Mouse (Mus musculus): ENCODE results near the gene Dlx3. TPM values are rescaled to one million over a fixed set of nuclear protein-coding genes. Genes with fewer than 3 reads are reported as not detected.

Gene Dlx3
- polyA plus RNA-seq, 1 experiment from 2014 or later = 0.05 TPM

DNA sequence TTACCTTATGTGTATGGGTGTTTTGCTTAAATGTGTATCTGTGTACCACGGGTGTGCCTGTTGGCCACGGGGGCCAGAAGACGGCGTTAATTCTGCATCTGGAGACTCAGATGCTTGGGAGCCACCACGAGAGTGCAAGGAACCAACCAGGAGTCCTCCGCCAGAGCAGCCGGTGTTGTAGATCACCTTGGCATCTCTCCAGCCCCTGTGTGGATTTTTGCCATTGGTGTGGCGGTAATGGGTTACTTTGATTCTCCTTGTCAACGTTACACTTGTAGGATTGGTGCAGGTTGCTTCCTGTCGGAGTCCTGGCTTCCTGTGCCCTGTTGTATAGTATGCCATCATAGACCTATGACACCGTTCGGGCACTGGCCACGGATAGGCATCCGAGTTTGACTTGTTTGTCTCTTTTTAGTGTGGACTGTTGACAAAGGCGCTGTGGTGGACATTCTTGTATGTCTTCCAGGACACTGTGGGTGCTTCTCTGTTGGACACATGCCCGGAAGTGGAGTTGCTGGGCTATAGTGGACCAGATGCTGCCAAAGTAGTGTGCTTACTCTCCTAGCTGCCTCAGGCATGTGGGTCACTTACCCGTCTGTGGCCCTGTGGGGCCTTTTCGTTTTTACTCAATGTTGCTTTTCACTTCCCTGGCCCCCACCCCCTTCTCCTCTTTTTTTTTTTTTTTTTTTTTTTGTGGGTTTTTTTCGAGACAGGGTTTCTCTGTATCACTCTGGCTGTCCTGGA, 17.6 kb upstream of the Dlx3 start:
- H3K4me2 ChIP-seq (replicated peaks; ENCODE audit: low read depth, low read length) = no peak overlapping the region

DNA sequence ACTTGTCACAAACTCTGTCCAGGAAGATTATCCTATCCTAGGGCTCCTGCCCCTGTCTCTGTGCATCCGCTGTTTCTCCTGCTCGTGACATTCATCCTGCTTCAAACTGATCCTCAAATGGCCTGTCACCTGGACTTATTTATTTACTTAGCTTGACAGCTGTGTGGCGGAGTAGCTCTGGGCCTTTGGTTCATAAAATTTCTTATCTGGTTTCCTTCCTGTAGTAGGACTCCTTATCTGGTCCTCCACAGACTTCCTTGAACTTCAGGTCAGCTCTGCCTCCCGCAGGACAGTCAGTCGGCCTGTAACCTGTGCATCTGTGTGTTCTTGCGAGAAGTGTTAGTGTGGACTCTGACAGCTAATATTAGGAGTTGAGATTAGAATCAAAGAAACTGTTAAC, 15.7 kb upstream of the Dlx3 start:
- Histone ChIP-seq H3K27me3 (replicated peaks; ENCODE audit: insufficient read depth, low read length) (no peaks in the 10 kb centered on the region), H3K36me3 (ENCODE audit: insufficient read depth, low read length) (no peaks in the 10 kb centered on the region), H3K4me2 (replicated peaks; ENCODE audit: low read depth, low read length) (0 out of 2 replicates have a peak overlapping the region, but pooled peaks have one; percentile 56), H3K27ac (ENCODE audit: low read length) (peak overlapping the region; percentile 32; the same call in 1 of the 2 replicates), H3K4me3 (ENCODE audit: low read depth, low read length) (no peak overlapping the region), H3K4me1 (ENCODE audit: insufficient read depth, low read depth, low read length) (peaks cover 3% of the 10 kb centered on the region; the same call in 1 of the 2 replicates), H3K9me3 (ENCODE audit: low read length) (no peaks in the 10 kb centered on the region), H3K9ac (replicated peaks; ENCODE audit: low read depth) (no peak overlapping the region)
- 30% methylated on average over 6 of the region's 6 CpGs for WGBS
- DNase-seq (ENCODE audit: low spot score) (peak; percentile 70), ATAC-seq (peak; percentile 50)
- TF ChIP-seq CTCF (IDR thresholded peaks at IDR 0.05) (peak; percentile 24; the same call in 1 of the 2 replicates), EP300 (IDR thresholded peaks at IDR 0.05) (peak; percentile 94)

More for the DNA sequence above, 17.6 kb upstream of the Dlx3 start:
- Histone ChIP-seq H3K36me3 (ENCODE audit: insufficient read depth, low read length) (no peaks in the 10 kb centered on the region), H3K9me3 (ENCODE audit: low read length) (no peaks in the 10 kb centered on the region), H3K9ac (replicated peaks; ENCODE audit: low read depth) (no peak overlapping the region), H3K27me3 (replicated peaks; ENCODE audit: insufficient read depth, low read length) (no peaks in the 10 kb centered on the region), H3K4me1 (ENCODE audit: insufficient read depth, low read depth, low read length) (peaks cover 7% of the 10 kb centered on the region; the same call in 1 of the 2 replicates), H3K4me3 (ENCODE audit: low read depth, low read length) (no peak overlapping the region), H3K27ac (ENCODE audit: low read length) (no peak overlapping the region)
- WGBS = 67% methylated on average over 19 of the region's 19 CpGs
- TF ChIP-seq EP300 (IDR thresholded peaks at IDR 0.05) = no peak
- no peak for TF ChIP-seq CTCF (IDR thresholded peaks at IDR 0.05)
- DNase-seq (ENCODE audit: low spot score) = no peak
- no peak for ATAC-seq

DNA sequence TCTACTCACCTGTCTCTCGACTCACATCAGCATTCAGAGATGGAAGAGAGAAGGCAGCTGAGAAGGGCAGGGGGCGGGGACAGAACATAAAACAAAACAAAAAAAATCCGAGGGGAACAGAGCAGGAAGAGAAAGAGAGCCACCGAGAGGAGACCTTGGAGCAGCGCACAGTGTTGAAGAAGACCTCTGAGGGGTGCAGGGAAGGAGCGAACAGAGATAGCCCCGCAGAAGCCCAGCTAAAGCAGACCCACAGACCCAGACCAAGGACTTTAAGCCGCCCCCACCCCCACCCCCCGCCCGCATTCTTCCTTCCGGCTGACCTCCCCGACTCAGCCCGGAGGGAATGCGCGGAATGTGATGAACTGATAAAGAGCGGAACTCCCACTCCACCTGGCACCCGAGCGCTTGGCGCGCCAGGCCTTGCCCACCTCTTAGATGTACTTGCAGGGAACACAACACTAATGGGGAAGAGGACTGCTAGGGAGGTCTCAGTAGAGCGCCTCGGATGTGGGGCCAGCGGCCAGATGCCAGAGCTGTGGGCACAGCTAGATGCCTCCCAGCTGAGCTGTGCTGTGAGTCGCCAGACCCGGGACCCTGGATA, 14.5 kb upstream of the Dlx3 start:
- H3K36me3 ChIP-seq (ENCODE audit: insufficient read depth, low read length) = no peaks in the 10 kb centered on the region
- peak; percentile 67 for DNase-seq (ENCODE audit: low spot score)
- ATAC-seq = peak; percentile 70
- H3K4me3 ChIP-seq (ENCODE audit: low read depth, low read length) = peak overlapping the region; percentile 17
- 0 out of 2 replicates have a peak overlapping the region, but pooled peaks have one; percentile 16 for H3K9ac ChIP-seq (replicated peaks; ENCODE audit: low read depth)
- peak overlapping the region; percentile 60 for H3K27ac ChIP-seq (ENCODE audit: low read length)
- peak overlapping the region; percentile 56 for H3K4me2 ChIP-seq (replicated peaks; ENCODE audit: low read depth, low read length)
- no peaks in the 10 kb centered on the region for H3K27me3 ChIP-seq (replicated peaks; ENCODE audit: insufficient read depth, low read length)
- WGBS = 1% methylated on average over 25 of the region's 25 CpGs
- no peaks in the 10 kb centered on the region for H3K9me3 ChIP-seq (ENCODE audit: low read length)
- TF ChIP-seq EP300 (IDR thresholded peaks at IDR 0.05) = peak; percentile 60; the same call in 1 of the 2 replicates
- peak; percentile 40 for TF ChIP-seq CTCF (IDR thresholded peaks at IDR 0.05)
- H3K4me1 ChIP-seq (ENCODE audit: insufficient read depth, low read depth, low read length) = peaks cover 3% of the 10 kb centered on the region; the same call in 1 of the 2 replicates

DNA sequence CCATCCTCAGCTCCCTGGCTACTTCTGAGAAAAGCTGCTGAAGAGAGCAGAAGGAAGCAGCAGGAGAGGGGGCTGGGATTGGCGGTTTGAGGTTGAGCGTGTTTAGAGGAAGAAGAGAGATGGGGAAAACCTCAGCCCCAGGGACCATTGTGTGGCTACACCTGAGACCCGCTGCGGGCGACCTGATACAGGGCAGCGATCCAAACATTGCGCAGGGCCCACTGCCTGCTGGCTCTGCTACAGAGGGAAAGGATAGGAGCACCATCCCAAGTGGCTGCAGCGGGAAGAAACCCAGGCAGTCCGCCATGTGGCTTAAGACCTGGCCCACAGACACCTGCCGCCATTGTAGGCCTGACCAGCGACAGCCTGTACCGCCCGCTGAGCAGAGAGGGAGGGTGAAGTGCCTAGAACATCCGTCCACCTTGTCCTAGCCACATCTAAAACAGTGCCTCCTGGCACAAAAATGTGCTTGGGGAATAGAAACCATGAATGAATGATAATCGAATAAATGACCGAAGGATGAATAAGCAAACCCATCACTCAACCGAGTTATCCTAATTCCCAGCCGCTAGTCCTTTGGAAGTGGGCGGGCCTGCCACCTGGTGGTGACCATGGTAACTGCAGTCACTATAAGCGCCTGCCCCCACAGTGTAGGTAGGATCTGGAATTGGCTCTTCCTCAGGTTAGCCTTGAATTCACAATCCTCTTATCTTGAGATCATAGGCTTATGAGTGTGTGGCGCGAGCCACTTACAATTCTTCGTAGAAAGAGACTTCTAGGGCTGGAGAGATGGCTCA, 13.3 kb upstream of the Dlx3 start:
- Histone ChIP-seq H3K36me3 (ENCODE audit: insufficient read depth, low read length) (no peaks in the 10 kb centered on the region), H3K4me3 (ENCODE audit: low read depth, low read length) (no peak overlapping the region), H3K9ac (replicated peaks; ENCODE audit: low read depth) (no peak overlapping the region), H3K27ac (ENCODE audit: low read length) (no peak overlapping the region), H3K9me3 (ENCODE audit: low read length) (no peaks in the 10 kb centered on the region), H3K27me3 (replicated peaks; ENCODE audit: insufficient read depth, low read length) (no peaks in the 10 kb centered on the region), H3K4me1 (ENCODE audit: insufficient read depth, low read depth, low read length) (peaks cover 3% of the 10 kb centered on the region; the same call in 1 of the 2 replicates), H3K4me2 (replicated peaks; ENCODE audit: low read depth, low read length) (no peak overlapping the region)
- ATAC-seq = peak; percentile 61
- peak; percentile 83 for DNase-seq (ENCODE audit: low spot score)
- WGBS = 31% methylated on average over 23 of the region's 23 CpGs
- TF ChIP-seq EP300 (IDR thresholded peaks at IDR 0.05) = no peak
- TF ChIP-seq CTCF (IDR thresholded peaks at IDR 0.05) = peak; percentile 97

DNA sequence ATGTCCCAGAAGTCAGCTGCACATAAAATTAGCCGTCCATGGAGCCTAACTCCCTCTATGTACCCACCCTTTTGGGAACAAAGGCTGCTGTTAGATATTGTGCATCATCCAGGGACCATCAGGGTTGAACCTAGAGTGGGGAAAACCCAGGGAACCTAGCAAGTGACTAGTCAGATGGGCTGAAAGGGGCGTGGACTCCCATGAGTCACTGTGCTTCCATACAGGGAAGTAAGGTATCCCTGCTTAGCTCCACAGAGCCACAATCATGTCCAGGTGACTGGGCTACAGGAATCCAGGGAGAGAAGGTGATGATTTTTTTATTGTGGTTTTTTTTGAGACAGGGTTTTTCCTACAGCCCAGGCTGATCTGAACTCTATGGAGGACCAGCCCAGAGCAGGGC, 10.9 kb upstream of the Dlx3 start:
- Histone ChIP-seq H3K4me3 (ENCODE audit: low read depth, low read length) (no peak overlapping the region), H3K27me3 (replicated peaks; ENCODE audit: insufficient read depth, low read length) (no peaks in the 10 kb centered on the region), H3K4me2 (replicated peaks; ENCODE audit: low read depth, low read length) (no peak overlapping the region), H3K27ac (ENCODE audit: low read length) (no peak overlapping the region), H3K9me3 (ENCODE audit: low read length) (no peaks in the 10 kb centered on the region), H3K9ac (replicated peaks; ENCODE audit: low read depth) (no peak overlapping the region), H3K4me1 (ENCODE audit: insufficient read depth, low read depth, low read length) (peaks cover 3% of the 10 kb centered on the region; the same call in 1 of the 2 replicates), H3K36me3 (ENCODE audit: insufficient read depth, low read length) (no peaks in the 10 kb centered on the region)
- WGBS = 90% methylated on average over 2 of the region's 2 CpGs
- DNase-seq (ENCODE audit: low spot score) (no peak), ATAC-seq (no peak)
- TF ChIP-seq EP300 (IDR thresholded peaks at IDR 0.05) (no peak), CTCF (IDR thresholded peaks at IDR 0.05) (no peak)

DNA sequence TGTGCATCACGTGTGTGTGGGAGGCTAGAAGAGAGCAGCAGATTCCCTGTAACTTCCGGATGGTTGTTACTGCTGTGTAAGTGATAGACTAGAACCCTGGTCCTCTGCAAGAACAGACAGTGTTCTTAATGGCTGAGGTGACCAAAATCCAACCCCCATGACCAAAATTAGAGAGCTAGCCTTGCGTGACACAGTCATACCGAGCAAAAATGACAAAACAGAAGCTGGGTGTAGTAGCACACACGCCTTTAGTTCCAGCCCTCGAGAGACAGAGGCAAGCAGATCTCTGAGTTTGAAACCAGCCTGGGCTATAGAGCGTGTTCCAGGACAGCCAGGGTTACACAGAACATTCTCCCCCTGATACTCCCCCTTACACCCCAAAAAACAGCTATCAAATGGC, 9.8 kb upstream of the Dlx3 start:
- no peaks in the 10 kb centered on the region for H3K9me3 ChIP-seq (ENCODE audit: low read length)
- no peak for ATAC-seq
- whole genome bisulfite sequencing = 90% methylated on average over 7 of the region's 7 CpGs
- no peak overlapping the region for H3K9ac ChIP-seq (replicated peaks; ENCODE audit: low read depth)
- no peaks in the 10 kb centered on the region for H3K36me3 ChIP-seq (ENCODE audit: insufficient read depth, low read length)
- peaks cover 3% of the 10 kb centered on the region; the same call in 1 of the 2 replicates for H3K4me1 ChIP-seq (ENCODE audit: insufficient read depth, low read depth, low read length)
- no peak for DNase-seq (ENCODE audit: low spot score)
- H3K27me3 ChIP-seq (replicated peaks; ENCODE audit: insufficient read depth, low read length) = no peaks in the 10 kb centered on the region
- no peak overlapping the region for H3K27ac ChIP-seq (ENCODE audit: low read length)
- H3K4me3 ChIP-seq (ENCODE audit: low read depth, low read length) = no peak overlapping the region
- TF ChIP-seq EP300 (IDR thresholded peaks at IDR 0.05) = no peak
- H3K4me2 ChIP-seq (replicated peaks; ENCODE audit: low read depth, low read length) = no peak overlapping the region

Measured in lung, postnatal 0 days (tissue).